Mouse (Mus musculus): Measurements from ENCODE around the gene Nbea.

- TF ChIP-seq CTCF (IDR thresholded peaks at IDR 0.05; ENCODE audit: low read depth) = no peak
- no peak for TF ChIP-seq EP300 (IDR thresholded peaks at IDR 0.05; ENCODE audit: low read depth)
These were observed 140.4 kb downstream of the Nbea start for GRCm38 (mm10) chr3:56043091-56043490.

Measured in heart, postnatal 0 days (tissue).